Mouse (Mus musculus): ENCODE measurements around the gene Nfe2l1. TPM values are rescaled to one million over a fixed set of nuclear protein-coding genes. Genes with fewer than 3 reads are reported as not detected.

The Nfe2l1 gene
- polyA plus RNA-seq, 1 experiment from 2014 or later: 49.3 TPM

GRCm38 (mm10) chr11:96834127-96834526 lies 4.4 kb upstream of the Nfe2l1 start:
- Histone ChIP-seq H3K27me3 (ENCODE audit: control insufficient read depth, insufficient read depth, low read length) (no peaks in the 10 kb centered on the region), H3K4me1 (replicated peaks; ENCODE audit: control insufficient read depth, insufficient read depth, low read length) (peaks cover 6% of the 10 kb centered on the region), H3K4me2 (replicated peaks) (no peak overlapping the region), H3K27ac (no peak overlapping the region), H3K9ac (no peak overlapping the region), H3K36me3 (replicated peaks; ENCODE audit: control insufficient read depth, insufficient read depth) (no peaks in the 10 kb centered on the region), H3K4me3 (replicated peaks; ENCODE audit: low read length) (no peak overlapping the region), H3K9me3 (ENCODE audit: control insufficient read depth, low read length) (no peaks in the 10 kb centered on the region)
- ATAC-seq (ENCODE audit: low FRiP score) (no peak), DNase-seq (ENCODE audit: low spot score) (no peak)
- 93% methylated on average over 1 of the region's 1 CpGs for WGBS

DNA sequence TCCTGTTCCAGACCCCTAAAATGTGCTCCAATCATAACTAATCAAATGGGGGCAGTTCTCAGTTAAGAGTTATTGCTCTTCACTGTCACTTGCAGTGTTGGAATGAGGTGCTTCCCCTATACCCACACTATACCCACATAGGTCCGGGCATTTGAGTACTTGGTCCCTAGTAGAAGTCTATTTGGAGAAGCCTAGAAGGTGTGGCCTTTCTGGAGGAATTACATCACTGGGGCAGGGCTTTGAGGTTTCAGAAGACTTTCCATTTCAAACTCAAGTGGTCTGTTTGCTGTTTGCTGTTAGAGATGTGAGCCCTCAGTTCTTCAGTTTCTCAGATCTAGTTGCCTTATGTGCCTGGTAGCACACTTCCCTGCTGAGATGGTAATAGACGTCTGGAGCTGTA lies 3.2 kb upstream of the Nfe2l1 start:
- Histone ChIP-seq H3K4me1 (replicated peaks; ENCODE audit: control insufficient read depth, insufficient read depth, low read length) (peaks cover 16% of the 10 kb centered on the region), H3K27ac (no peak overlapping the region), H3K36me3 (replicated peaks; ENCODE audit: control insufficient read depth, insufficient read depth) (peaks cover 1% of the 10 kb centered on the region), H3K27me3 (ENCODE audit: control insufficient read depth, insufficient read depth, low read length) (no peaks in the 10 kb centered on the region), H3K9me3 (ENCODE audit: control insufficient read depth, low read length) (no peaks in the 10 kb centered on the region), H3K4me3 (replicated peaks; ENCODE audit: low read length) (no peak overlapping the region), H3K4me2 (replicated peaks) (no peak overlapping the region), H3K9ac (no peak overlapping the region)
- 69% methylated on average over 2 of the region's 2 CpGs for WGBS
- no peak for DNase-seq (ENCODE audit: low spot score)
- no peak for ATAC-seq (ENCODE audit: low FRiP score)

- Histone ChIP-seq H3K9me3 (ENCODE audit: control insufficient read depth, low read length) (no peaks in the 10 kb centered on the region), H3K4me2 (replicated peaks) (no peak overlapping the region), H3K36me3 (replicated peaks; ENCODE audit: control insufficient read depth, insufficient read depth) (peaks cover 6% of the 10 kb centered on the region), H3K27me3 (ENCODE audit: control insufficient read depth, insufficient read depth, low read length) (no peaks in the 10 kb centered on the region), H3K9ac (no peak overlapping the region), H3K4me1 (replicated peaks; ENCODE audit: control insufficient read depth, insufficient read depth, low read length) (peaks cover 20% of the 10 kb centered on the region), H3K27ac (no peak overlapping the region), H3K4me3 (replicated peaks; ENCODE audit: low read length) (no peak overlapping the region)
- no peak for ATAC-seq (ENCODE audit: low FRiP score)
- WGBS: 90% methylated on average over 3 of the region's 3 CpGs
- DNase-seq (ENCODE audit: low spot score): no peak
Observed at GRCm38 (mm10) chr11:96832541-96832940, 2.8 kb upstream of the Nfe2l1 start.

DNA sequence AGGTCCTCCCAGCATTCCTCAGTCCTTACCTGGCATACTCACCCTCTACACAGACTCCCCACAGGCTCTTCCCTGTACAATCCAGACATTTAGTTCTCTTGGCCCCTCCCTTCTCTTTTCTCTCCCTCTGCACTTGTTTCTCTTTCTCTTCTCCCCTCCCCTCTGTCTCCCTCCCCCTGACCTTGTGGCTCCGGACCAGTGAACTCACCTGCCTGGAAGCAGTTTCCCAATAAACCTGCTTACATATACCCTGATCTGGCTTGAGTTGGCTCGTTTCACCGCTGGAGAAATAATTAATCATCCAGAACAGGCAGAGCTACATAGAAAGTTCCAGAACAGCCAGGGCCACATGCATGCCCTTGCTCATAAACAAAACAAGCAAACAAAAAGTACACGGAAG lies 1.7 kb upstream of the Nfe2l1 start:
- Histone ChIP-seq H3K36me3 (replicated peaks; ENCODE audit: control insufficient read depth, insufficient read depth) (peaks cover 15% of the 10 kb centered on the region), H3K27me3 (ENCODE audit: control insufficient read depth, insufficient read depth, low read length) (no peaks in the 10 kb centered on the region), H3K27ac (no peak overlapping the region), H3K4me3 (replicated peaks; ENCODE audit: low read length) (no peak overlapping the region), H3K4me1 (replicated peaks; ENCODE audit: control insufficient read depth, insufficient read depth, low read length) (peaks cover 30% of the 10 kb centered on the region), H3K9me3 (ENCODE audit: control insufficient read depth, low read length) (no peaks in the 10 kb centered on the region), H3K4me2 (replicated peaks) (no peak overlapping the region), H3K9ac (no peak overlapping the region)
- ATAC-seq (ENCODE audit: low FRiP score): no peak
- 70% methylated on average over 4 of the region's 4 CpGs for WGBS
- DNase-seq (ENCODE audit: low spot score): no peak

- Histone ChIP-seq H3K4me2 (replicated peaks) (peak overlapping the region; percentile 57), H3K4me1 (replicated peaks; ENCODE audit: control insufficient read depth, insufficient read depth, low read length) (peaks cover 38% of the 10 kb centered on the region), H3K4me3 (replicated peaks; ENCODE audit: low read length) (peak overlapping the region; percentile 67), H3K9me3 (ENCODE audit: control insufficient read depth, low read length) (no peaks in the 10 kb centered on the region), H3K36me3 (replicated peaks; ENCODE audit: control insufficient read depth, insufficient read depth) (peaks cover 22% of the 10 kb centered on the region), H3K9ac (peak overlapping the region; percentile 62), H3K27me3 (ENCODE audit: control insufficient read depth, insufficient read depth, low read length) (no peaks in the 10 kb centered on the region), H3K27ac (peak overlapping the region; percentile 93)
- DNase-seq (ENCODE audit: low spot score) (peak; percentile 35), ATAC-seq (ENCODE audit: low FRiP score) (no peak)
- 22% methylated on average over 13 of the region's 13 CpGs for WGBS
Observed at GRCm38 (mm10) chr11:96830539-96831216, 910 bp upstream of the Nfe2l1 start.

DNA sequence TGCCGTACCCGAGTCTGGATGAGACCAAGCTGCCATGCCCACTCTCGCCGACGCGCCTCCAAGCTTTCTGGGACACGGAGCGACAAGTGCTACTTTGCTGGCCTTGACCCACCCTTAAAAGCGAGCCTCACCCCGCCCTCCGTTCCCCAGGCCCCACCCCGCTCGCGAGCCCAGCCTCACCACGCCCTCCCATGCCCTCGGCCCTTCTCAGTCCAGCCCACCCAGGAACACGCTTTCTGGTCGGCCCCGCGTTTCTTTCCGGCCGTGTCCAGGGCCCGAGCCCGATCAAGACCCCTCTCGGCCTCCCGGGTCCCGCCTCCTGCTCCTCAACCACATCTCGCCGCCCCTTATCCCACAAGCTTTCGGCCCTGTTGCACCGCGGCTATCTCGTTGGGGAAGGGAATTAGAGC lies 360 bp downstream of the Nfe2l1 start:
- H3K4me1 ChIP-seq (replicated peaks; ENCODE audit: control insufficient read depth, insufficient read depth, low read length): peaks cover 51% of the 10 kb centered on the region

GRCm38 (mm10) chr11:96828881-96829280 lies 887 bp downstream of the Nfe2l1 start:
- no peak for ATAC-seq (ENCODE audit: low FRiP score)
- Histone ChIP-seq H3K27me3 (ENCODE audit: control insufficient read depth, insufficient read depth, low read length) (no peaks in the 10 kb centered on the region), H3K36me3 (replicated peaks; ENCODE audit: control insufficient read depth, insufficient read depth) (peaks cover 27% of the 10 kb centered on the region), H3K9me3 (ENCODE audit: control insufficient read depth, low read length) (no peaks in the 10 kb centered on the region), H3K4me1 (replicated peaks; ENCODE audit: control insufficient read depth, insufficient read depth, low read length) (peaks cover 54% of the 10 kb centered on the region), H3K4me3 (replicated peaks; ENCODE audit: low read length) (peak overlapping the region; percentile 67), H3K9ac (peak overlapping the region; percentile 75), H3K4me2 (replicated peaks) (peak overlapping the region; percentile 67), H3K27ac (peak overlapping the region; percentile 90; the same call in 1 of the 2 replicates)
- 18% methylated on average over 10 of the region's 10 CpGs for WGBS
- no peak for DNase-seq (ENCODE audit: low spot score)

More for the DNA sequence above, 360 bp downstream of the Nfe2l1 start:
- Histone ChIP-seq H3K27ac (peak overlapping the region; percentile 90), H3K27me3 (ENCODE audit: control insufficient read depth, insufficient read depth, low read length) (no peaks in the 10 kb centered on the region), H3K4me2 (replicated peaks) (peak overlapping the region; percentile 67), H3K9me3 (ENCODE audit: control insufficient read depth, low read length) (no peaks in the 10 kb centered on the region), H3K4me3 (replicated peaks; ENCODE audit: low read length) (peak overlapping the region; percentile 67), H3K9ac (peak overlapping the region; percentile 75), H3K36me3 (replicated peaks; ENCODE audit: control insufficient read depth, insufficient read depth) (peaks cover 27% of the 10 kb centered on the region)
- DNase-seq (ENCODE audit: low spot score) (peak; percentile 53), ATAC-seq (ENCODE audit: low FRiP score) (peak; percentile 34)
- WGBS: under 1% methylated on average over 33 of the region's 33 CpGs

- Histone ChIP-seq H3K4me1 (replicated peaks; ENCODE audit: control insufficient read depth, insufficient read depth, low read length) (peaks cover 63% of the 10 kb centered on the region), H3K9ac (0 out of 2 replicates have a peak overlapping the region, but pooled peaks have one; percentile 9), H3K4me3 (replicated peaks; ENCODE audit: low read length) (0 out of 2 replicates have a peak overlapping the region, but pooled peaks have one; percentile 67), H3K27ac (no peak overlapping the region), H3K27me3 (ENCODE audit: control insufficient read depth, insufficient read depth, low read length) (no peaks in the 10 kb centered on the region), H3K36me3 (replicated peaks; ENCODE audit: control insufficient read depth, insufficient read depth) (peaks cover 27% of the 10 kb centered on the region), H3K4me2 (replicated peaks) (peak overlapping the region; percentile 67), H3K9me3 (ENCODE audit: control insufficient read depth, low read length) (no peaks in the 10 kb centered on the region)
- ATAC-seq (ENCODE audit: low FRiP score) (no peak), DNase-seq (ENCODE audit: low spot score) (no peak)
- WGBS: 78% methylated on average over 9 of the region's 9 CpGs
Observed at GRCm38 (mm10) chr11:96827917-96828316, 1.9 kb downstream of the Nfe2l1 start.

DNA sequence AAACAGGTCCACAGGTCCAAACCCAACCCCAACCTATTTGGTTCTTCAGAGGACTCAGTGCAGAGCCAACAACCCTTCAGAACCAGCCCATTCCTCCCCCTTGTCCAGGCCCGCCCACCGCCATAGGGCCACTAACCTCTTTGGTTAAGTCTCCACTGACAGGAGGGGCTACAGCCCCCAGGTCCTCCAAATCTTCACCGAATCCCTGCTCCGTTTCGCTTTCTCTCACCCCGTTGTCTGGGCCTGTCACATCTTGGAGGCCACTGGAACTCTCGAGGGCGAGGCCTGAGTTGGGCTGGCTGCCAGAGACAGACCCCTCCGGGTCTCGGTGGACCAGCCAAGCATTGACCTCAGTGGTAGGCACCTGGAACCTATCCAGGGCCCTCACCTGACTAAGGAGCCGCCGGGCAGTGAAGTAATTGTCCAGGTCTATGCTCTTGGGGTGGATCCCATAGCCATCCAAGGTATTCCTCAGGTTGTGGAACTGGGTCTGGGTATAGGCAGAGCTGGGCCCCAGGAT lies 2.6 kb downstream of the Nfe2l1 start:
- ATAC-seq (ENCODE audit: low FRiP score): no peak

More for the DNA sequence above, 2.6 kb downstream of the Nfe2l1 start:
- H3K9me3 ChIP-seq (ENCODE audit: control insufficient read depth, low read length): no peaks in the 10 kb centered on the region
- H3K27ac ChIP-seq: no peak overlapping the region
- no peak overlapping the region for H3K4me3 ChIP-seq (replicated peaks; ENCODE audit: low read length)
- peaks cover 28% of the 10 kb centered on the region for H3K36me3 ChIP-seq (replicated peaks; ENCODE audit: control insufficient read depth, insufficient read depth)
- WGBS: 81% methylated on average over 12 of the region's 12 CpGs
- no peak for DNase-seq (ENCODE audit: low spot score)
- H3K4me1 ChIP-seq (replicated peaks; ENCODE audit: control insufficient read depth, insufficient read depth, low read length): peaks cover 67% of the 10 kb centered on the region
- H3K9ac ChIP-seq: peak overlapping the region; percentile 9
- H3K27me3 ChIP-seq (ENCODE audit: control insufficient read depth, insufficient read depth, low read length): no peaks in the 10 kb centered on the region
- H3K4me2 ChIP-seq (replicated peaks): peak overlapping the region; percentile 67
